Mouse (Mus musculus): ENCODE measurements around the gene Pcgf2.
"Not testable (repeated sequence)": the region's sequence is repeated elsewhere in the genome, so short reads cannot be mapped to it uniquely, and the experiment has no call there.

The Pcgf2 gene

GRCm38 (mm10) chr11:97668160-97668559, 32.1 kb downstream of the Pcgf2 start:
- DNase-seq (ENCODE audit: low spot score in 2 of 2), result no peak

GRCm38 (mm10) chr11:97666794-97667193, 33.5 kb downstream of the Pcgf2 start:
- DNase-seq (ENCODE audit: low spot score in 2 of 2), result no peak

DNA sequence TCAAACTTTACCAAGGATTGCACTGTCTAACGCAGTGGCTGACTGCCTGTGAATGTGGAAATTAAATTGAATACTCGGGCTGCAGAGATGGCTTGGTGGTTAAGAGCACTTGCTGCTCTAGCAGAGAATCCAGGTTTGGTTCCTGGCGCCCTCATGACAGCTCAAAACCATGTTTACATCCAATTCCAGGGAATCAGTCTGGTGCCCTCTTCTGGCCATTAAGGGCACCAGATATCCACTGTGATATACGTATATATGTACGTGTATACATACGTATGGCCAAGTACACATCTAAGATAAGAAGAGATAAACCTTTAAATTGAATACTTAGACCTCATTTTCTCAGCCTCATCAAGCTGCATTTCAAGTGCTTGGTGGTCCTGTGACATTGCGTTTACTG, 34.1 kb downstream of the Pcgf2 start:
- no peak for DNase-seq (ENCODE audit: low spot score in 2 of 2)

- no peak for DNase-seq (ENCODE audit: low spot score in 2 of 2)
These were observed 34.9 kb downstream of the Pcgf2 start for GRCm38 (mm10) chr11:97665431-97665830.

DNA sequence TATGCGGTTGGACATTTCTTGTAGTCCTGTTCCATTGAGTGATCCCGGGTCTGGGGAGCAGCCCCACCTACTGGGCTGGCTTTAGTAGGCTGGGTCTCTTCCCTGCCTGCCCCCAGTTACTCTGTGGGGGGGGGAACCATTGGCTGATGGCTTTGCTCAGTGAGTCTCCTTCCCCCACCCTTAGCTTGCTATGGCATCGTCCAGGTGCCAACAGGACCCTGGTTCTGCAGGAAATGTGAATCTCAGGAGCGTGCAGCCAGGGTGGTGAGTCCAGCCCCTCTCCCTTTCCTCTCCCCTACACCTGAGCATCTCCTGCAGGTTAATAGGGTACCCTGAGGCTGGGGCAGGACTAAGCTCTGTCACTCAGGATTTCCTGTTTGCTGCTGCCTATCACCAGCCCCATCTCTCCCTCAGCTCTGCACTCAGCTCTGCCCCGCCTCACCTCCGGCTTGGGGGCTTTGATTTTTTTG, 35.5 kb downstream of the Pcgf2 start:
- DNase-seq (ENCODE audit: low spot score in 2 of 2), result no peak

- DNase-seq (ENCODE audit: low spot score in 2 of 2), result no peak
These were observed 36.0 kb downstream of the Pcgf2 start for GRCm38 (mm10) chr11:97664339-97664665.

GRCm38 (mm10) chr11:97663528-97664338, 36.6 kb downstream of the Pcgf2 start:
- DNase-seq (ENCODE audit: low spot score in 2 of 2), result no peak

GRCm38 (mm10) chr11:97662893-97663527, 37.3 kb downstream of the Pcgf2 start, which contains the start of gene Mllt6:
Mllt6 (plus strand) TSS chr11:97663414.
- peak in 1 of 2 experiments; percentile 47 for DNase-seq (ENCODE audit: low spot score in 2 of 2)

GRCm38 (mm10) chr11:97662207-97662892, 37.9 kb downstream of the Pcgf2 start:
- DNase-seq (ENCODE audit: low spot score in 2 of 2), result peak in 1 of 2 experiments; percentile 25

DNA sequence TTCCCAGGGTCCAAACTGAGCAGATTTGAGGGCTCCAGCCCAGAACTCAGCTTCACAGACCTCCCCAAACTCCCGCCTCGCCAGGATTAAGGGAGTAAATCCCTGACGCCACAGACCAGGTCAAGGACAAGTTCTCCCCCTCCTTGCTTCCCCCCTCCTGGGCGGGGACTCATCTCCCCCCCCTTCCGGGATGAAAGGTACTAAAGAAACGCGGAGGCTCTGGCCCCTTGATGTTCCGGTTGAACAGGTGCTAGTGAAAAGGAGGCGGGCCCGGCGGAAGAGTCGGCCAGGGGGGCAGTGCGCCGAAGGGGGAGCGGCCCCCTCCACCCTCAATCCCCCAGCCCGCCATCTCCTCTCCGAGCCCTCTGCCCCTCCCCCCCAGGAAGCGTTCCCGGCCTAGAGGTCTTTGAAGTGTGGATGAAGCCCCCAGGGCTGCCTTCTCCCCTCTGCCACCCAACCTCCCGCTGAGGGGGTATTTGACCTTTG, 38.6 kb downstream of the Pcgf2 start:
- peak in 1 of 2 experiments; percentile 45 for DNase-seq (ENCODE audit: low spot score in 2 of 2)

- DNase-seq (ENCODE audit: low spot score in 2 of 2), result no peak
These were observed 39.3 kb downstream of the Pcgf2 start for GRCm38 (mm10) chr11:97660734-97661647.

GRCm38 (mm10) chr11:97659990-97660714, 40.1 kb downstream of the Pcgf2 start:
- DNase-seq (ENCODE audit: low spot score in 2 of 2), result peak; percentile 48 to 56

- peak in 1 of 2 experiments; percentile 40 for DNase-seq (ENCODE audit: low spot score in 2 of 2)
These were observed 40.9 kb downstream of the Pcgf2 start for GRCm38 (mm10) chr11:97659267-97659989.

- DNase-seq (ENCODE audit: low spot score in 2 of 2), result no peak
These were observed 41.5 kb downstream of the Pcgf2 start for GRCm38 (mm10) chr11:97658751-97659266.

DNA sequence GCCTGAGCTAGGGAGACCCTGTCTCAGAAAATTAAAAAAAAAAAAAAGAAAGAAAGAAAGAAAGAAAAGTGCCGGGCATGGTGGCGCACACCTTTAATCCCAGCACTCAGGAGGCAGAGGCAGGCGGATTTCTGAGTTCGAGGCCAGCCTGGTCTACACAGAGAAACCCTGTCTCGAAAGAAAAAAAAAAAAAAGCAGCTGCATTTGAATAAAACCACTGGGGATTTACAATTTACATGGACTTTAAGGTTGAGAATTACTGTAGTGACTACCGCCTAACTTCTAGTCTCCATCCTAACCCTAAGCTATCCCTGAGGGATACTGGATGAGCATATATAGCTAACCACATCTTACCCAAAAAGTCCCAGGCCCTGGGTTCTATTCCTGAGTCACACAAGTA, 42.3 kb downstream of the Pcgf2 start:
- not testable (repeated sequence) for DNase-seq (ENCODE audit: low spot score in 2 of 2)

DNA sequence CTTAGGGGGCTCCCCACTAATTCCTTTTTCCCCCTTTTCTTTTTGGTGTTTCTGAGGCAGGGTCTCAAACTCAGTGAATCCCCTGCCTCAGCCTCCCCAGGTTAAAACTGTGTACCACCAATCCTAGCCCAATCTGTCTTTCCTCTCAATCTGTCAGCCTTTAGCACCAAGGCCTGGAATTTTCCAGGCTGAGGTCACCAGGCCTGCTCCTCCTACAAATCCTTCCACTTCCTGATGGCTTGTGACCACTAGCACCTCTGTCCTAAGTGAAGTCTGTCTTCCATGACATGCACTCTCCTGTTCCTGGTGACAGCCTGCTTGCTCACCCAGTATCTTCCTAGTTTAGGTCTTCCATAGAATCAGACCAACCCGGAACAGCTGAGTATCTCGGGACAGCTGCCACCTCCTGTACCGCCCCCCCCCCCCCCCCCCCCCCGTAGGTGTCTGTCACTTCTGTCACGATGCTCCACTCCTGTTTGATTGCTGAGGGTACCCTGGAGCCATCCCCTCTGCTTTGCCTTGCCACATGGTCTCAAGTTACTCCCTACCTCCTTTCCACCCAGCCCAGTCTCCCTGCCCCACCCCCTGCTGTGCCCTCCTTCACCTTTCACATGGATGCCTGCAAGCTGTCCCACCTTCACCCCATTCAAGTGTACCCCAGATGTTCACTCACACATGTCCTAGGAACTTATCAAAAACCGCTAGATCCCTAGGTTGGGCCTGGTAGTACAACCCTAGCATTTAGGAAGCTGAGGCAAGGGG, 42.9 kb downstream of the Pcgf2 start:
- no peak for DNase-seq (ENCODE audit: low spot score in 2 of 2)

- no peak for DNase-seq (ENCODE audit: low spot score in 2 of 2)
These were observed 43.9 kb downstream of the Pcgf2 start for GRCm38 (mm10) chr11:97656269-97656971.

- DNase-seq (ENCODE audit: low spot score in 2 of 2), result no peak
These were observed 46.1 kb downstream of the Pcgf2 start for GRCm38 (mm10) chr11:97654210-97654609.
